Mouse (Mus musculus) gastrocnemius, postnatal 10 days (tissue): ENCODE data around the gene Crebl2. TPM values are rescaled to one million over a fixed set of nuclear protein-coding genes. Genes with fewer than 3 reads are reported as not detected.

ENCODE experiments used
- DNase-seq: peaks from one replicate; pipeline ENCODE4 v3.0.0; 2021; ENCODE audit warnings: mixed read lengths
- total RNA-seq, 2 experiments: library from RNA; stranded (reverse); gene quantifications; 2 replicates each; pipeline ENCODE4 v1.2.3; 2021

Gene Crebl2
- total RNA-seq, 2 experiments from 2014 or later: 3.9 to 4.6 TPM

GRCm38 (mm10) chr6:134820411-134820810 lies 9.5 kb upstream of the Crebl2 start:
- no peak for DNase-seq

- no peak for DNase-seq
Observed at GRCm38 (mm10) chr6:134822844-134823243, 7.1 kb upstream of the Crebl2 start.

- DNase-seq: no peak
Observed at GRCm38 (mm10) chr6:134830776-134831175, 822 bp downstream of the Crebl2 start.

GRCm38 (mm10) chr6:134834585-134835251 lies 4.8 kb downstream of the Crebl2 start:
- DNase-seq: no peak

- no peak for DNase-seq
Observed at GRCm38 (mm10) chr6:134838111-134838510, 8.2 kb downstream of the Crebl2 start.

GRCm38 (mm10) chr6:134840346-134840745 lies 10.4 kb downstream of the Crebl2 start:
- no peak for DNase-seq

- no peak for DNase-seq
Observed at GRCm38 (mm10) chr6:134845726-134846125, 15.8 kb downstream of the Crebl2 start.

- no peak for DNase-seq
Observed at GRCm38 (mm10) chr6:134846308-134846707, 16.4 kb downstream of the Crebl2 start.

- no peak for DNase-seq
Observed at GRCm38 (mm10) chr6:134847550-134847949, 17.6 kb downstream of the Crebl2 start.

GRCm38 (mm10) chr6:134848197-134848890 lies 18.4 kb downstream of the Crebl2 start:
- no peak for DNase-seq

- no peak for DNase-seq
Observed at GRCm38 (mm10) chr6:134849461-134849860, 19.5 kb downstream of the Crebl2 start.

- no peak for DNase-seq
Observed at GRCm38 (mm10) chr6:134849985-134850384, 20.0 kb downstream of the Crebl2 start.

GRCm38 (mm10) chr6:134854782-134855181 lies 24.8 kb downstream of the Crebl2 start:
- no peak for DNase-seq

GRCm38 (mm10) chr6:134855926-134856325 lies 26.0 kb downstream of the Crebl2 start:
- no peak for DNase-seq

GRCm38 (mm10) chr6:134859021-134859420 lies 29.1 kb downstream of the Crebl2 start:
- DNase-seq: no peak

GRCm38 (mm10) chr6:134860275-134860674 lies 30.3 kb downstream of the Crebl2 start:
- DNase-seq: no peak

- DNase-seq: no peak
Observed at GRCm38 (mm10) chr6:134861386-134861785, 31.4 kb downstream of the Crebl2 start.

GRCm38 (mm10) chr6:134862671-134863104 lies 32.7 kb downstream of the Crebl2 start:
- no peak for DNase-seq

- DNase-seq: peak; percentile 98
Observed at GRCm38 (mm10) chr6:134863146-134863545, 33.2 kb downstream of the Crebl2 start.

- no peak for DNase-seq
Observed at GRCm38 (mm10) chr6:134866113-134866512, 36.2 kb downstream of the Crebl2 start.

GRCm38 (mm10) chr6:134867325-134867724 lies 37.4 kb downstream of the Crebl2 start:
- no peak for DNase-seq

- DNase-seq: no peak
Observed at GRCm38 (mm10) chr6:134870209-134870742, 40.3 kb downstream of the Crebl2 start.

- DNase-seq: no peak
Observed at GRCm38 (mm10) chr6:134870887-134871286, 40.9 kb downstream of the Crebl2 start.

- DNase-seq: no peak
Observed at GRCm38 (mm10) chr6:134872236-134872635, 42.3 kb downstream of the Crebl2 start.
